Comparison of ENCODE assay signal across 7 mouse cellular contexts in genomic region chr5:135149053-135149819, GRCm38 (mm10). TPM values are rescaled to one million over a fixed set of nuclear protein-coding genes. Genes with fewer than 3 reads are reported as not detected.
DNase-seq lines count a peak whose midpoint lies in the region; ATAC-seq lines count a peak whose summit lies in the region.

TSS of gene Tbl2 (plus strand) at chr5:135149657.

- peak within 1 kb of the TSS; percentile 91 for H3K27ac ChIP-seq in intestine, embryonic 15.5 days
- peak within 1 kb of the TSS; percentile 96 for H3K27ac ChIP-seq in midbrain, embryonic 10.5 days (replicated peaks)

- no peaks in the 10 kb centered on the region for H3K27me3 ChIP-seq in intestine, embryonic 15.5 days (replicated peaks)
- no peaks in the 10 kb centered on the region for H3K27me3 ChIP-seq in midbrain, embryonic 10.5 days (ENCODE audit: low read depth, poor library complexity, severe bottlenecking)

- peak; percentile 99 for ATAC-seq in intestine, embryonic 15.5 days

- H3K4me1 ChIP-seq in intestine, embryonic 15.5 days (replicated peaks), result peaks cover 5% of the 10 kb centered on the region; the same call in 1 of the 2 replicates
- peaks cover 18% of the 10 kb centered on the region for H3K4me1 ChIP-seq in midbrain, embryonic 10.5 days

- H3K9ac ChIP-seq in intestine, embryonic 15.5 days, result peak within 1 kb of the TSS; percentile 89

- peak; percentile 100 for DNase-seq in adrenal gland, adult 2 months
- peak; percentile 99 for DNase-seq in embryo, embryonic 11.5 days (ENCODE audit: low read depth, low spot score)
- peak; percentile 98 to 99 for DNase-seq in gastrocnemius, postnatal 36 days
- peak; percentile 98 to 99 for DNase-seq in left cerebral cortex, postnatal 25 days (ENCODE audit: low spot score in 2 of 2)
- peak; percentile 99 for DNase-seq in midbrain, embryonic 10.5 days (ENCODE audit: low spot score)
- DNase-seq in right cerebral cortex, postnatal 4 days, result peak; percentile 90

- H3K9me3 ChIP-seq in intestine, embryonic 15.5 days, result no peaks in the 10 kb centered on the region
- H3K9me3 ChIP-seq in midbrain, embryonic 10.5 days (replicated peaks), result no peaks in the 10 kb centered on the region

- H3K36me3 ChIP-seq in intestine, embryonic 15.5 days, result peaks cover 4% of the 10 kb centered on the region
- H3K36me3 ChIP-seq in midbrain, embryonic 10.5 days, result peaks cover 26% of the 10 kb centered on the region

- peak within 1 kb of the TSS; percentile 71 for H3K4me2 ChIP-seq in intestine, embryonic 15.5 days (replicated peaks)

- intact Hi-C loops in gastrocnemius, postnatal 36 days (cut with DNase I), result no loop called here
- intact Hi-C loops in left cerebral cortex, postnatal 25 days (cut with DNase I), result loop anchor here (1.0 to 5.0 kb wide), 3 partner anchors 19 to 72 kb away; partner anchors contain the start of genes Baz1b, Bcl7b and Vps37d

- WGBS in intestine, embryonic 15.5 days, result under 1% methylated on average over 63 of the region's 63 CpGs
- WGBS in midbrain, embryonic 10.5 days, result under 1% methylated on average over 63 of the region's 63 CpGs

- H3K4me3 ChIP-seq in intestine, embryonic 15.5 days (replicated peaks), result peak within 1 kb of the TSS; percentile 86
- H3K4me3 ChIP-seq in midbrain, embryonic 10.5 days, result peak within 1 kb of the TSS; percentile 86

RNA-seq across cellular contexts. Expression of gene Tbl2, which starts in this region (rescaled TPM):
- 10 to 100 TPM; 22.7 to 35.9 TPM for total RNA-seq in adrenal gland, adult 2 months (2021)
- polyA plus RNA-seq in adrenal gland, adult 2 months (2012; rRNA removed), result 8.7 and 9.2 TPM in 2 replicates
- 1 to 10 TPM; 9.7 to 9.8 TPM for total RNA-seq in gastrocnemius, postnatal 36 days (2021)
- polyA plus RNA-seq in intestine, embryonic 15.5 days (2015; fragmentation: Nextera tagmentation; extraction: Ambion mirVana), result 26.3 and 28.0 TPM in 2 replicates
- 10 to 100 TPM; 30.1 to 30.7 TPM for total RNA-seq in left cerebral cortex, postnatal 25 days (2021)
- polyA plus RNA-seq in midbrain, embryonic 10.5 days (2016; fragmentation: Nextera tagmentation; extraction: Ambion mirVana), result 23.6 and 25.8 TPM in 2 replicates

Comparison
In these comparisons a context has a peak if more than half of its experiments do, and no peak if none do; other contexts are left out.
1. Peak in every context shown above with its lines: DNase-seq, ATAC-seq, H3K4me3 ChIP-seq and H3K27ac ChIP-seq.